Mouse (Mus musculus) embryonic fibroblast, embryonic 13.5 days (primary cell): ENCODE results near the gene Cplx1. TPM values are rescaled to one million over a fixed set of nuclear protein-coding genes. Genes with fewer than 3 reads are reported as not detected.

ENCODE experiments used
- H3K27ac ChIP-seq: 2 replicates; pipeline ENCODE4 v1.5.1; 2012; ENCODE audit warnings: low read length, control low read depth, inconsistent platforms; ENCODE audit not compliant: insufficient read depth
- H3K4me1 ChIP-seq: 2 replicates; pipeline ENCODE4 v1.6.1; 2011; ENCODE audit warnings: low read length; ENCODE audit not compliant: control insufficient read depth, insufficient read depth
- H3K4me3 ChIP-seq: 2 replicates; pipeline ENCODE4 v1.5.1; 2011; ENCODE audit warnings: mild to moderate bottlenecking, control low read depth, low read length; ENCODE audit not compliant: insufficient read depth
- CTCF ChIP-seq: IDR thresholded peaks from 2 replicates; pipeline ENCODE4 v1.5.1; 2011; ENCODE audit warnings: mild to moderate bottlenecking, control low read depth, low read length, moderate library complexity, borderline replicate concordance; ENCODE audit not compliant: insufficient read depth
- POLR2A ChIP-seq: IDR thresholded peaks from 2 replicates; pipeline ENCODE4 v1.6.1; 2011; ENCODE audit warnings: low read depth, mild to moderate bottlenecking, control low read depth, low read length, moderate library complexity
- polyA plus RNA-seq: library from polyadenylated mRNA; stranded (reverse); fragments of >200 nt; gene quantifications from 2 replicates; pipeline ENCODE4 v1.2.4, GENCODE M21; 2011; ENCODE audit warnings: low read depth; ENCODE audit not compliant: missing spikeins, insufficient read length

Cplx1 gene
- polyA plus RNA-seq = not detected in 2 replicates

- Histone ChIP-seq H3K4me3 (no peak within 1 kb of the TSS), H3K27ac (no peak within 1 kb of the TSS), H3K4me1 (no peaks in the 10 kb centered on the region)
- TF ChIP-seq CTCF = no peak
- TF ChIP-seq POLR2A = no peak
These were observed at the start of gene Cplx1 for GRCm38 (mm10) chr5:108549489-108550206. TSS of gene Cplx1 (minus strand) at chr5:108550024.

- H3K4me1 ChIP-seq = no peaks in the 10 kb centered on the region
- TF ChIP-seq POLR2A (no peak), CTCF (no peak)
- no peak overlapping the region for H3K27ac ChIP-seq
- no peak overlapping the region for H3K4me3 ChIP-seq
These were observed 31.6 kb upstream of the Cplx1 start for GRCm38 (mm10) chr5:108581361-108581891.

GRCm38 (mm10) chr5:108573054-108573453 is 23.2 kb upstream of the Cplx1 start:
- Histone ChIP-seq H3K4me1 (no peaks in the 10 kb centered on the region), H3K4me3 (no peak overlapping the region), H3K27ac (no peak overlapping the region)
- TF ChIP-seq CTCF (no peak), POLR2A (no peak)

- Histone ChIP-seq H3K4me1 (no peaks in the 10 kb centered on the region), H3K27ac (no peak overlapping the region), H3K4me3 (no peak overlapping the region)
- TF ChIP-seq POLR2A (no peak), CTCF (no peak)
These were observed 21.2 kb upstream of the Cplx1 start for GRCm38 (mm10) chr5:108570991-108571390.

- no peaks in the 10 kb centered on the region for H3K4me1 ChIP-seq
- no peak overlapping the region for H3K4me3 ChIP-seq
- TF ChIP-seq CTCF (no peak), POLR2A (no peak)
- no peak overlapping the region for H3K27ac ChIP-seq
These were observed 17.3 kb upstream of the Cplx1 start for GRCm38 (mm10) chr5:108567104-108567503.

- H3K27ac ChIP-seq = no peak overlapping the region
- H3K4me3 ChIP-seq = no peak overlapping the region
- no peaks in the 10 kb centered on the region for H3K4me1 ChIP-seq
- TF ChIP-seq CTCF (no peak), POLR2A (no peak)
These were observed 16.7 kb upstream of the Cplx1 start for GRCm38 (mm10) chr5:108566523-108566922.

GRCm38 (mm10) chr5:108565381-108565780 is 15.6 kb upstream of the Cplx1 start:
- H3K4me3 ChIP-seq = no peak overlapping the region
- H3K4me1 ChIP-seq = no peaks in the 10 kb centered on the region
- no peak overlapping the region for H3K27ac ChIP-seq
- no peak for TF ChIP-seq CTCF
- no peak for TF ChIP-seq POLR2A

GRCm38 (mm10) chr5:108564346-108564745 is 14.5 kb upstream of the Cplx1 start:
- no peak for TF ChIP-seq POLR2A
- TF ChIP-seq CTCF = no peak
- Histone ChIP-seq H3K4me1 (no peaks in the 10 kb centered on the region), H3K4me3 (no peak overlapping the region), H3K27ac (no peak overlapping the region)

- H3K27ac ChIP-seq = no peak overlapping the region
- no peak for TF ChIP-seq POLR2A
- no peak for TF ChIP-seq CTCF
- no peaks in the 10 kb centered on the region for H3K4me1 ChIP-seq
- no peak overlapping the region for H3K4me3 ChIP-seq
These were observed 12.7 kb upstream of the Cplx1 start for GRCm38 (mm10) chr5:108562483-108562882.

GRCm38 (mm10) chr5:108556986-108557385 is 7.2 kb upstream of the Cplx1 start:
- H3K27ac ChIP-seq = no peak overlapping the region
- TF ChIP-seq POLR2A (no peak), CTCF (no peak)
- H3K4me3 ChIP-seq = no peak overlapping the region
- H3K4me1 ChIP-seq = no peaks in the 10 kb centered on the region
